Mouse (Mus musculus) CH12.LX (cell line): ENCODE data around the gene Gm10491. TPM values are rescaled to one million over a fixed set of nuclear protein-coding genes. Genes with fewer than 3 reads are reported as not detected.
A peak's percentile ranks its signal among the peaks of the same experiment; 100 is the strongest.

Source experiments
- DNase-seq: peaks from one replicate; pipeline ENCODE4 v3.0.0-alpha.2; 2013; ENCODE audit errors: extremely low read depth
- H3K27ac ChIP-seq: 2 replicates; pipeline ENCODE4 v1.5.1; 2012; ENCODE audit warnings: low read depth, mild to moderate bottlenecking, control low read depth, moderate library complexity; ENCODE audit not compliant: insufficient read depth
- H3K27me3 ChIP-seq: replicated peaks from 2 replicates; pipeline ENCODE3; 2012; ENCODE audit warnings: inconsistent platforms
- H3K36me3 ChIP-seq, 2 experiments: replicated peaks in 1 of 2; 2 replicates each; pipeline versions ENCODE3 to v1.6.1; 2012; ENCODE audit warnings: inconsistent platforms in 1 of 2, low read length in 1 of 2, mild to moderate bottlenecking in 1 of 2, mixed read lengths in 1 of 2, moderate library complexity in 1 of 2; ENCODE audit not compliant: control insufficient read depth in 1 of 2, insufficient read depth in 1 of 2
- H3K4me1 ChIP-seq, 2 experiments: 2 replicates each; pipeline ENCODE4 v1.6.1; 2012; ENCODE audit warnings: inconsistent platforms in 1 of 2, moderate library complexity in 1 of 2; ENCODE audit not compliant: insufficient read depth in 2 of 2, control insufficient read depth in 1 of 2
- H3K4me2 ChIP-seq: 2 replicates; pipeline ENCODE4 v1.6.1; 2012; ENCODE audit warnings: low read depth, mild to moderate bottlenecking, control low read depth; ENCODE audit not compliant: poor library complexity, insufficient read depth, severe bottlenecking
- H3K4me3 ChIP-seq, 3 experiments: fragments of 150-350 bp in 1 of 3; sonication (generic) in 1 of 3; replicated peaks in 1 of 3; 2 replicates each; pipeline versions ENCODE3 to v1.5.1; 2011 to 2012; ENCODE audit warnings: low read depth in 2 of 3, low read length in 2 of 3, mild to moderate bottlenecking in 2 of 3, moderate library complexity in 2 of 3, control low read depth in 1 of 3, improper control_type of control experiment in 1 of 3, inconsistent platforms in 1 of 3, mixed read lengths in 1 of 3; ENCODE audit not compliant: poor library complexity in 1 of 3
- H3K79me2 ChIP-seq: replicated peaks from 2 replicates; pipeline ENCODE4 v1.6.1; 2012; ENCODE audit warnings: mild to moderate bottlenecking, moderate library complexity; ENCODE audit not compliant: control insufficient read depth, poor library complexity, insufficient read depth, severe bottlenecking; ENCODE audit errors: extremely low read depth
- H3K9ac ChIP-seq: 2 replicates; pipeline ENCODE4 v1.6.1; 2012; ENCODE audit warnings: low read depth, mild to moderate bottlenecking, control low read depth, moderate library complexity; ENCODE audit not compliant: insufficient read depth
- H3K9me3 ChIP-seq: replicated peaks from 2 replicates; pipeline ENCODE3; 2012; ENCODE audit warnings: low read length, inconsistent platforms, mixed read lengths
- BHLHE40 ChIP-seq: IDR thresholded peaks from 2 replicates; pipeline ENCODE4 v1.6.1; 2011; ENCODE audit warnings: mild to moderate bottlenecking, low read depth, low read length, improper control_type of control experiment
- CHD1 ChIP-seq: IDR thresholded peaks from 2 replicates; pipeline ENCODE4 v1.6.1; 2012; ENCODE audit warnings: low read depth, low read length, improper control_type of control experiment, inconsistent platforms
- CHD2 ChIP-seq: IDR thresholded peaks from 2 replicates; pipeline ENCODE4 v1.6.1; 2011; ENCODE audit warnings: low read length, improper control_type of control experiment
- CTCF ChIP-seq, 2 experiments: IDR thresholded peaks in 1 of 2; conservative IDR thresholded peaks in 1 of 2; 2 replicates each; pipeline ENCODE4 v1.5.1; 2011 to 2012; ENCODE audit warnings: low read depth in 2 of 2, low read length in 2 of 2, improper control_type of control experiment in 1 of 2, inconsistent platforms in 1 of 2, mild to moderate bottlenecking in 1 of 2, moderate library complexity in 1 of 2
- E2F4 ChIP-seq: IDR thresholded peaks from 2 replicates; pipeline ENCODE4 v1.6.1; 2011; ENCODE audit warnings: low read depth, low read length, improper control_type of control experiment; ENCODE audit not compliant: insufficient replicate concordance
- ELF1 ChIP-seq: IDR thresholded peaks from 2 replicates; pipeline ENCODE4 v1.6.1; 2014; ENCODE audit warnings: low read depth, mild to moderate bottlenecking, inconsistent platforms, low read length, improper control_type of control experiment
- EP300 ChIP-seq: IDR thresholded peaks from 2 replicates; pipeline ENCODE4 v1.6.1; 2011; ENCODE audit warnings: low read length, improper control_type of control experiment
- ETS1 ChIP-seq: conservative IDR thresholded peaks from 2 replicates; pipeline ENCODE4 v1.6.1; 2012; ENCODE audit warnings: low read depth, mild to moderate bottlenecking, inconsistent platforms, low read length, improper control_type of control experiment, moderate library complexity
- GABPA ChIP-seq: IDR thresholded peaks from 2 replicates; pipeline ENCODE4 v1.6.1; 2012; ENCODE audit warnings: low read depth, low read length, improper control_type of control experiment, inconsistent platforms; ENCODE audit not compliant: insufficient replicate concordance
- HCFC1 ChIP-seq: IDR thresholded peaks from 2 replicates; pipeline ENCODE4 v1.6.1; 2012; ENCODE audit warnings: low read depth, mild to moderate bottlenecking, inconsistent platforms, low read length, improper control_type of control experiment
- IRF4 ChIP-seq: IDR thresholded peaks from 2 replicates; pipeline ENCODE4 v1.6.1; 2014; ENCODE audit warnings: low read depth, mild to moderate bottlenecking, inconsistent platforms, low read length, improper control_type of control experiment
- JUN ChIP-seq: IDR thresholded peaks from 2 replicates; pipeline ENCODE4 v1.6.1; 2011; ENCODE audit warnings: low read depth, mild to moderate bottlenecking, low read length, improper control_type of control experiment, moderate library complexity; ENCODE audit not compliant: insufficient read depth
- JUND ChIP-seq: conservative IDR thresholded peaks from 2 replicates; pipeline ENCODE4 v1.6.1; 2011; ENCODE audit warnings: low read depth, low read length, improper control_type of control experiment
- KAT2A ChIP-seq: IDR thresholded peaks from 2 replicates; pipeline ENCODE4 v1.6.1; 2012; ENCODE audit warnings: low read length, improper control_type of control experiment, inconsistent platforms; ENCODE audit not compliant: insufficient replicate concordance
- MAFK ChIP-seq: IDR thresholded peaks from 2 replicates; pipeline ENCODE4 v1.6.1; 2011; ENCODE audit warnings: low read length, improper control_type of control experiment; ENCODE audit not compliant: insufficient replicate concordance
- MAX ChIP-seq: IDR thresholded peaks from 2 replicates; pipeline ENCODE4 v1.6.1; 2011; ENCODE audit warnings: low read length, improper control_type of control experiment
- MAZ ChIP-seq: IDR thresholded peaks from 2 replicates; pipeline ENCODE4 v1.6.1; 2012; ENCODE audit warnings: low read depth, mild to moderate bottlenecking, inconsistent platforms, low read length, improper control_type of control experiment, moderate library complexity
- MEF2A ChIP-seq: IDR thresholded peaks from 2 replicates; pipeline ENCODE4 v1.6.1; 2014; ENCODE audit warnings: low read depth, mild to moderate bottlenecking, inconsistent platforms, low read length, improper control_type of control experiment, borderline replicate concordance
- MXI1 ChIP-seq: IDR thresholded peaks from 2 replicates; pipeline ENCODE4 v1.6.1; 2011; ENCODE audit warnings: mild to moderate bottlenecking, low read depth, low read length, improper control_type of control experiment
- MYC ChIP-seq: IDR thresholded peaks from 2 replicates; pipeline ENCODE4 v1.6.1; 2011; ENCODE audit warnings: low read depth, mild to moderate bottlenecking, improper control_type of control experiment, low read length
- NRF1 ChIP-seq: IDR thresholded peaks from 2 replicates; pipeline ENCODE4 v1.6.1; 2014; ENCODE audit warnings: low read depth, mild to moderate bottlenecking, inconsistent platforms, low read length, improper control_type of control experiment, moderate library complexity
- PAX5 ChIP-seq: IDR thresholded peaks from 2 replicates; pipeline ENCODE4 v1.6.1; 2012; ENCODE audit warnings: low read length, inconsistent platforms, mixed read lengths
- POLR2A ChIP-seq: IDR thresholded peaks from 2 replicates; pipeline ENCODE4 v1.6.1; 2011; ENCODE audit warnings: low read depth, mild to moderate bottlenecking, improper control_type of control experiment, low read length
- POLR2AphosphoS2 ChIP-seq: IDR thresholded peaks from 2 replicates; pipeline ENCODE4 v1.6.1; 2011; ENCODE audit warnings: low read depth, low read length, improper control_type of control experiment
- RAD21 ChIP-seq: IDR thresholded peaks from 2 replicates; pipeline ENCODE4 v1.6.1; 2011; ENCODE audit warnings: low read depth, mild to moderate bottlenecking, low read length, improper control_type of control experiment, moderate library complexity
- RCOR1 ChIP-seq: conservative IDR thresholded peaks from 2 replicates; pipeline ENCODE4 v1.6.1; 2012; ENCODE audit warnings: low read depth, mild to moderate bottlenecking, inconsistent platforms, low read length, improper control_type of control experiment
- SMC3 ChIP-seq: IDR thresholded peaks from 2 replicates; pipeline ENCODE4 v1.6.1; 2011; ENCODE audit warnings: low read depth, low read length, improper control_type of control experiment
- TCF12 ChIP-seq: IDR thresholded peaks from 2 replicates; pipeline ENCODE4 v1.6.1; 2014; ENCODE audit warnings: low read depth, mild to moderate bottlenecking, inconsistent platforms, low read length, improper control_type of control experiment
- UBTF ChIP-seq: IDR thresholded peaks from 2 replicates; pipeline ENCODE4 v1.6.1; 2012; ENCODE audit warnings: low read depth, mild to moderate bottlenecking, inconsistent platforms, low read length, improper control_type of control experiment, moderate library complexity
- USF1 ChIP-seq: IDR thresholded peaks from 2 replicates; pipeline ENCODE4 v1.6.1; 2014; ENCODE audit warnings: low read depth, mild to moderate bottlenecking, inconsistent platforms, low read length, improper control_type of control experiment
- USF2 ChIP-seq: conservative IDR thresholded peaks from 2 replicates; pipeline ENCODE4 v1.6.1; 2011; ENCODE audit warnings: low read depth, low read length, improper control_type of control experiment
- ZKSCAN1 ChIP-seq: IDR thresholded peaks from 2 replicates; pipeline ENCODE4 v1.6.1; 2012; ENCODE audit warnings: low read depth, inconsistent platforms, low read length, improper control_type of control experiment, borderline replicate concordance
- ZMIZ1 ChIP-seq: IDR thresholded peaks from 2 replicates; pipeline ENCODE4 v1.6.1; 2012; ENCODE audit warnings: low read depth, mild to moderate bottlenecking, inconsistent platforms, low read length, improper control_type of control experiment
- ZNF384 ChIP-seq: IDR thresholded peaks from 2 replicates; pipeline ENCODE4 v1.6.1; 2012; ENCODE audit warnings: low read depth, low read length, improper control_type of control experiment, inconsistent platforms
- dilution Hi-C: fragments of 300-500 bp; cut with MboI; formaldehyde crosslinking; loops from 2 replicates; pipeline ENCODE4 v1.14.3; 2020; ENCODE audit warnings: low sequenced_read_pairs; ENCODE audit not compliant: extremely low pct_unique_long_range_greater_than_20kb, extremely low pct_ligation_motif_present
- in situ Hi-C: fragments of 300-500 bp; cut with MboI; formaldehyde crosslinking; loops from 3 replicates; pipeline ENCODE4 v1.14.3; 2019; ENCODE audit warnings: low sequenced_read_pairs, low pct_ligation_motif_present, low pct_unique_long_range_greater_than_20kb, mixed read lengths
- polyA plus RNA-seq: library from polyadenylated mRNA; unstranded; fragments of >175 nt; gene quantifications from 2 replicates; pipeline ENCODE4 v1.2.1, GENCODE M21; 2012; ENCODE audit warnings: low read depth; ENCODE audit not compliant: insufficient read length
- total RNA-seq, 2 experiments: library from RNA; depleted of rRNA; stranded (reverse); fragments of 300-350 nt in 1 of 2; fragments of >200 nt in 1 of 2; gene quantifications; 2 replicates each; pipeline ENCODE4 v1.2.3; 2012 to 2014

The Gm10491 gene
- total and polyA plus RNA-seq, 3 experiments: not detected

- peaks cover 4 to 15% of the 10 kb centered on the region in 2 experiments for H3K36me3 ChIP-seq
- DNase-seq: peak; percentile 94
- in situ Hi-C loops (no loop called here), dilution Hi-C loops (no loop called here)
- H3K27me3 ChIP-seq: no peaks in the 10 kb centered on the region
- peak overlapping the region; percentile 79 for H3K9ac ChIP-seq
- H3K9me3 ChIP-seq: no peaks in the 10 kb centered on the region
- no peaks in the 10 kb centered on the region for H3K79me2 ChIP-seq
- H3K4me2 ChIP-seq: 0 out of 2 replicates have a peak overlapping the region, but pooled peaks have one; percentile 75
- no peak overlapping the region for H3K27ac ChIP-seq
- TF ChIP-seq NRF1 (peak; percentile 86), POLR2A (peak; percentile 54; the same call in 1 of the 2 replicates), POLR2AphosphoS2 (no peak), IRF4 (no peak), USF2 (no peak), CHD1 (no peak), SMC3 (no peak), ZNF384 (no peak), CTCF (conservative IDR thresholded peaks at IDR 0.05 in 1 of 2, IDR thresholded peaks at IDR 0.05 in 1 of 2; ENCODE audit: low read depth in 2 of 2, low read length in 2 of 2) (no peak), MYC (no peak), GABPA (no peak), MEF2A (peak; percentile 21; the same call in 1 of the 2 replicates), PAX5 (no peak), USF1 (no peak; the same call in 1 of the 2 replicates), JUN (no peak), ZKSCAN1 (no peak), MAZ (peak; percentile 65; the same call in 1 of the 2 replicates), BHLHE40 (peak; percentile 16; the same call in 1 of the 2 replicates), ZMIZ1 (no peak), MAX (no peak), CHD2 (peak; percentile 97), RAD21 (no peak), ETS1 (no peak), E2F4 (no peak), JUND (no peak), HCFC1 (peak; percentile 57), KAT2A (no peak), EP300 (no peak), RCOR1 (no peak), MAFK (no peak), TCF12 (0 out of 2 replicates have a peak, but pooled peaks have one; percentile 24), MXI1 (no peak), UBTF (no peak), ELF1 (peak; percentile 42; the same call in 1 of the 2 replicates)
- peaks cover 0 to 4% of the 10 kb centered on the region in 2 experiments; a peak in 1 of 4 replicates for H3K4me1 ChIP-seq
- peak overlapping the region; percentile 52 to 58 (median 58) for H3K4me3 ChIP-seq
These were observed 40.4 kb upstream of the Gm10491 start for GRCm38 (mm10) chrX:7947900-7948492.
